Mouse (Mus musculus) ES-E14 (cell line): ENCODE data around the gene Nuak1. TPM values are rescaled to one million over a fixed set of nuclear protein-coding genes. Genes with fewer than 3 reads are reported as not detected.

Experiments
- DNase-seq: peaks from one replicate; pipeline ENCODE4 v3.0.0-alpha.2; 2013; ENCODE audit warnings: low read depth, low spot score
- H3K27ac ChIP-seq: 2 replicates; pipeline ENCODE4 v1.5.1; 2012; ENCODE audit warnings: low read depth, mild to moderate bottlenecking, low read length, moderate library complexity, mixed read lengths; ENCODE audit not compliant: poor library complexity, insufficient read depth, severe bottlenecking
- H3K36me3 ChIP-seq: 2 replicates; pipeline ENCODE4 v1.6.1; 2012; ENCODE audit warnings: mild to moderate bottlenecking, low read length, moderate library complexity, mixed read lengths; ENCODE audit not compliant: control insufficient read depth, poor library complexity, insufficient read depth, severe bottlenecking
- H3K4me1 ChIP-seq, 2 experiments: fragments of 150-350 bp in 1 of 2; sonication (generic) in 1 of 2; 2 replicates each; pipeline ENCODE4 v1.6.1; 2012; ENCODE audit warnings: low read length in 2 of 2, mild to moderate bottlenecking in 1 of 2, mixed read lengths in 1 of 2; ENCODE audit not compliant: control insufficient read depth in 2 of 2, insufficient read depth in 2 of 2, poor library complexity in 1 of 2
- H3K4me3 ChIP-seq, 2 experiments: fragments of 150-350 bp in 1 of 2; sonication (generic) in 1 of 2; 2 replicates each; pipeline ENCODE4 v1.5.1; 2012; ENCODE audit warnings: low read length in 2 of 2, low read depth in 1 of 2, mild to moderate bottlenecking in 1 of 2, mixed read lengths in 1 of 2; ENCODE audit not compliant: insufficient read depth in 1 of 2, poor library complexity in 1 of 2, severe bottlenecking in 1 of 2
- H3K9ac ChIP-seq: 2 replicates; pipeline ENCODE4 v1.6.1; 2012; ENCODE audit warnings: low read depth, mild to moderate bottlenecking, low read length, mixed read lengths; ENCODE audit not compliant: poor library complexity, insufficient read depth, severe bottlenecking
- H3K9me3 ChIP-seq: fragments of 150-350 bp; sonication (generic); 2 replicates; pipeline ENCODE4 v1.6.1; 2012; ENCODE audit warnings: low read depth, mild to moderate bottlenecking, low read length; ENCODE audit not compliant: control insufficient read depth, insufficient read depth
- CHD2 ChIP-seq: IDR thresholded peaks from 2 replicates; pipeline ENCODE4 v1.6.1; 2014; ENCODE audit warnings: mild to moderate bottlenecking, low read depth, low read length, inconsistent platforms
- HCFC1 ChIP-seq: IDR thresholded peaks from 2 replicates; pipeline ENCODE4 v1.6.1; 2012; ENCODE audit warnings: low read length, inconsistent platforms, borderline replicate concordance; ENCODE audit not compliant: insufficient read depth
- MAFK ChIP-seq: IDR thresholded peaks from 2 replicates; pipeline ENCODE4 v1.6.1; 2014; ENCODE audit warnings: mild to moderate bottlenecking, low read depth, low read length, inconsistent platforms; ENCODE audit not compliant: insufficient read depth
- ZC3H11A ChIP-seq: IDR thresholded peaks from 2 replicates; pipeline ENCODE4 v1.6.1; 2012; ENCODE audit warnings: low read depth, mild to moderate bottlenecking, inconsistent platforms, low read length, borderline replicate concordance
- ZNF384 ChIP-seq: IDR thresholded peaks from 2 replicates; pipeline ENCODE4 v1.6.1; 2012; ENCODE audit warnings: low read depth, low read length, inconsistent platforms
- in situ Hi-C, 2 experiments: fragments of 600-800 bp; cut with MboI; formaldehyde crosslinking; loops; one replicate each; pipeline ENCODE4 v1.15.1; 2025; ENCODE audit warnings: low sequenced_read_pairs in 2 of 2, inconsistent platforms in 1 of 2; ENCODE audit not compliant: unreplicated experiment in 2 of 2
- total RNA-seq: library from RNA; depleted of rRNA; stranded (reverse); fragments of 300-350 nt; gene quantifications from 2 replicates; pipeline ENCODE4 v1.2.3, GENCODE M21; 2012

Gene Nuak1
- total RNA-seq, 1 experiment = 15.1 TPM

DNA sequence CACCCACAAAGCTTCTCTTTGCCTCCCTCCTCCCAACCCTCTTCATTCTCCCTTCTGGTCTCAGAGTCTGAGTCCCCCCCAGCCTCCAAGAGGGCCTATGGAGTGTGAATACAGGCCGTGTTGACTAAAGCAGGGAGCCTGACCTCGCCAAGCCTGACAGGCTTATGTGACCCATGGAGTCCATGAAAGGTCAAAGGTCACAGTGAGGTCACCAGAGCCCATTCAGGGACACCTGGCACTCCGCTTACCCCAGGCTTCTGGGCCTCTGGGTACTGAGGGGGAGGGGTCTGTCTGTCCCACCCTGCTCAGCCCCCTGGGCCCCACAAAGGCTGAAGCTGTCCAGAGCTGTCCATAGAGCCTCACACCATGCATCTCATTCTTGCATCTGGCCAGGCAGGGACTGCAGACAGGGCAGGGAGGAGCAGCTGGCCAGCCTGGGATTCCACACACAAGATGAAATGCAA lies 37.2 kb upstream of the Nuak1 start:
- H3K9me3 ChIP-seq = no peaks in the 10 kb centered on the region
- H3K27ac ChIP-seq = no peak overlapping the region
- H3K4me1 ChIP-seq = peaks cover 0 to 2% of the 10 kb centered on the region in 2 experiments; a peak in 1 of 4 replicates
- DNase-seq = no peak
- no peak for TF ChIP-seq ZNF384
- TF ChIP-seq MAFK = no peak
- no peak for TF ChIP-seq HCFC1
- H3K9ac ChIP-seq = no peak overlapping the region
- in situ Hi-C loops = no loop called here
- no peaks in the 10 kb centered on the region for H3K36me3 ChIP-seq
- H3K4me3 ChIP-seq = no peak overlapping the region

DNA sequence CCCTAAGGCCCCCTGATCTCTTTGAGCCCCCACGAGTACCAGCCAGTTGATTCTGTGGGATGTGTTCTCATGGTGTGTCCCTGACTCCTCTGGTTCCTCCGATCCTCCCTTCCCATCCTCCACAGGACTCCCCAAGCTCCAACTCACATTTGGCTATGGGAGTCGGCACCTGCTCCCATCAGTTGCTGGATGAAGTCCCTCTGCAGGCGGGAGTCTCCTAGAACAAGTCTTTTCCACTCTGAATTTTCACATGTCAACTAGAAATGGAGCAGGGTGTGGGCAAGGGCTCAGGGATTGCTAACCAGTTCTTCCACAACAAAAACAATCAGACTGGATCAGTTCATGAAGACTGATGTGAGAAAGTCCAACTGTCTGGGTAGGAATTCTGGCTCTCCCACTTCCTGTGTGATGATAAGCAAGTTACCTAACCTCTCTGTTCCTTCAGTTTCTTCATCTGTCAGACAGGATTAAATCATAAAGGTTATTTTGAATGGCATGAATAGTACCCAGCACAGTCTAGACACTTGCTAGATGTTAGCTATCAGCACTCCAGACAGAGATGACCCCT lies 36.7 kb upstream of the Nuak1 start:
- in situ Hi-C loops = no loop called here
- TF ChIP-seq CHD2 (no peak), ZNF384 (no peak), ZC3H11A (no peak), HCFC1 (no peak), MAFK (no peak)
- DNase-seq = no peak
- H3K4me3 ChIP-seq = no peak overlapping the region
- no peaks in the 10 kb centered on the region for H3K36me3 ChIP-seq
- H3K4me1 ChIP-seq = peaks cover 0 to 2% of the 10 kb centered on the region in 2 experiments; a peak in 1 of 4 replicates
- H3K27ac ChIP-seq = no peak overlapping the region
- no peak overlapping the region for H3K9ac ChIP-seq
- no peaks in the 10 kb centered on the region for H3K9me3 ChIP-seq

DNA sequence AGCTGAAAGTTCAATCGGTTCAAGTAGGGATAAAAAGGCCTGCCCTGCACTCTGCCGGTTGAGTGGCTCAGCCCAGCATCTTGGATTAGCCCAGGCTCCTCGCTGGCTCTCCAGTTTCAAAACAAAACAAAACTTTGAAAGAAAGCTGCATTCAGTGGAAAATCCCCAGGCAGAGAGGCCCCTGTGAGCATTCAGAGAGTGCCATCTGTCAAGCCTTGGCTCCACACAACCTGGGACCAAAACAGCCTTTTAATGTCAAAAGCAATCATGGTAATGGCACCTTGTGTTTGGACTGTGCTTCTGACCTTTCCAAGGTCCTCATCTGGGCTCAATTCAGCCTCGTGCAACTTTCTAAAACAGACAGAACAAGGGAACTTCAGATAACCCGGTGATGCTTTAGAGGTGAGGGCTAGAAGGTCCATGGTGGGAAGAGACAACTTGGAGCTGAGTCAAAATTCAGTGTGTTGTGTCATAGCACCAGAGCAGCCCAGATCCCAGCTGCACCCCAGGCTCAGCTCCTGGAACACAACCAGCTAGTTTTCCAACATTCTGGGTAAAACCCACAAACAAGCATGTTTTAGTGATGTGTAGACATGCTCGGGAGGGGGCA lies 27.3 kb upstream of the Nuak1 start:
- Histone ChIP-seq H3K9me3 (no peaks in the 10 kb centered on the region), H3K27ac (no peak overlapping the region), H3K9ac (no peak overlapping the region), H3K36me3 (no peaks in the 10 kb centered on the region), H3K4me3 (no peak overlapping the region), H3K4me1 (no peaks in the 10 kb centered on the region)
- no peak for TF ChIP-seq MAFK
- no peak for TF ChIP-seq ZC3H11A
- TF ChIP-seq CHD2 = no peak
- no peak for TF ChIP-seq HCFC1
- TF ChIP-seq ZNF384 = no peak
- DNase-seq = no peak
- in situ Hi-C loops = no loop called here

DNA sequence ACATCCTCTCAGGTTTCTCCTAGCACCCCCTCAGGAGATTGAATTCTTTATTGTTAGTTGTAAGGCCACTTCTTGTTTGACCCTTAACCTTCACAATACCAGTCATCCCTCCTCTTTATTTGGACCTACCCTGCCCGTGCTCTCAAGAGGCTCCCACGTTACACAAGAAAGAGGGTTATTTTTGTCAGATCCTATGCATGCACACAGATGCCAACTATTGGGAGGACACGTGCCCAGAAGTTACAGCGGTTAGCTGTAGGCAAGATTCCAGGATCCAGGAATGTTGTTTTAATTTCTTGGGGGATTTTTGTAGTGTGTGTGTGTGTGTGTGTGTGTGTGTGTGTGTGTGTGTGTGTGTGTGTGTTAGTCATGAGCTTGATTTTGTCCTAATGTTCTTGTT lies 25.1 kb upstream of the Nuak1 start:
- in situ Hi-C loops = no loop called here
- DNase-seq = no peak
- no peak for TF ChIP-seq ZC3H11A
- Histone ChIP-seq H3K27ac (no peak overlapping the region), H3K9ac (no peak overlapping the region), H3K4me3 (no peak overlapping the region), H3K36me3 (no peaks in the 10 kb centered on the region), H3K4me1 (no peaks in the 10 kb centered on the region), H3K9me3 (no peaks in the 10 kb centered on the region)
